Mouse (Mus musculus) gastrocnemius, postnatal 10 days (tissue): ENCODE measurements around the gene Gm20532. TPM values are rescaled to one million over a fixed set of nuclear protein-coding genes. Genes with fewer than 3 reads are reported as not detected.

ENCODE experiments used
- DNase-seq: peaks from one replicate; pipeline ENCODE4 v3.0.0; 2021; ENCODE audit warnings: mixed read lengths
- long read RNA-seq, 2 experiments: library from polyadenylated mRNA; stranded (forward); transcript quantifications; one replicate each; pipeline ENCODE4 v2.0.0; 2021
- total RNA-seq, 2 experiments: library from RNA; stranded (reverse); gene quantifications; 2 replicates each; pipeline ENCODE4 v1.2.3; 2021

Gm20532 gene
- under 1 TPM in 1 of 2 experiments, not detected in 1; 0.40 TPM for total RNA-seq
- long read RNA-seq, experiment 1 = 0 reads
- long read RNA-seq, experiment 2 = 0 reads

- peak; percentile 76 for DNase-seq
These were observed at the start of gene Gm20532 for GRCm38 (mm10) chr2:26586294-26587043. Gm20532 (plus strand) TSS chr2:26586639.

- DNase-seq = no peak
These were observed 46.9 kb upstream of the Gm20532 start for GRCm38 (mm10) chr2:26539516-26539915.

DNA sequence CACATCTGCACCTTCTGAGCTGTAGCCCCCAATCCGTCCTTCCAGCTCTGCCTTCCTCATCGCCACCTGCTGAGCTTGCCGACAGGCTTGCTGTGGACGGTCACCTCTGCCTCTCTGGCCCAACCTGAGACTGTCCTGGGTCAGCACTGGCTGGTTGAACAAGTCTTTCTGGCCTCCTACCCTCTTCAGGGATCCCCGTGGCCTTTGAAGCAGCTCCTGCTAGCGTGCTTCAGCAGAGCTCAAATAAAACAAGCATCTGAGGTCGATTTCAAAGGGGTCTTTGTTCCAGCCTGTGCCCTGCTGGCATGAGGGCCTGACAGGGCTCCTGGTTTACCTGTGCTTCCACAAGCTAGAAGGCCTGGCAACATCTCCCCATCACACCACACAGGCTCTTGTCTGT is 45.7 kb upstream of the Gm20532 start:
- DNase-seq = no peak

GRCm38 (mm10) chr2:26541258-26541910 is 45.1 kb upstream of the Gm20532 start:
- DNase-seq = no peak

- no peak for DNase-seq
These were observed 43.3 kb upstream of the Gm20532 start for GRCm38 (mm10) chr2:26543155-26543554.

GRCm38 (mm10) chr2:26543768-26544167 is 42.7 kb upstream of the Gm20532 start:
- DNase-seq = no peak

- DNase-seq = no peak
These were observed 42.2 kb upstream of the Gm20532 start for GRCm38 (mm10) chr2:26544265-26544664.

- DNase-seq = no peak
These were observed 39.0 kb upstream of the Gm20532 start for GRCm38 (mm10) chr2:26547481-26547880.

DNA sequence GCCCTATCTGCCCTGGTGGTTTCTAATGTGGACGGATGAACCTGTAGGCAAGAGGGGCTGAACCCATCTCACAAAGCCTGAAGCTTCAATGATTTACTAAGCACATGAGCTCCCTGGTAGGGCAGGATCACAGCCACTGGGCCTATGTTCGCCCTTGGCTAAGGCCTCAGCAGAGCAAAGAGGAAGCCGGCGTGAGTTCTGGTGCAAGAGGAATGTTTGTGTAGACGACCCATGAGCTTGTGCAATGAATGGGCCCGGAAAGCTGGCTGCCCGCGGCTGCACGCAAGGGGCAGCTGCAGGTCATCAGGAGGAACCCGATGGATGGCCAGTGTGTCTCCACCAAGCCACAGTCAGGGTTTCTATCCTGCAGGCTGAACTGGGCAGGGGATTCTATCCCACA is 36.6 kb upstream of the Gm20532 start:
- no peak for DNase-seq

DNA sequence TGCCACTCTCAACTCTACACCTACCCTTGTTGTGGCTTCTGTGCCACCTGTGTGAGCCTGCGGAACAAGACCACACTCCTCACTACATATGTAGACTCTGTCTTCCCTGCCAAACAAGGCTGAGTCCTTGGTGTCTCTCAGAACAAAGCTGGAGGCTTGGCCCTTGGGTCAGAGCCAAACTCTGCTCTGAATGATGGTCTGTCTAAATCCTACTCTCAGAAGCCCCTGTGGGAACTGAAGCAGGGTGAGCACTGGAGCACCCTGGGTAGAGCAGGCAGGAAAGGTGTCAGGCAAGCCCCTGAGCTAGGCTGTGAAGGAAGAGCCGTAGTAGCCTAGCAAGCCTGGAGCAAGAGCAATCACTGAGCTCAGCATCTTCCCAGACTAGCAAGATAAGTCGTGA is 36.2 kb upstream of the Gm20532 start:
- DNase-seq = no peak

DNA sequence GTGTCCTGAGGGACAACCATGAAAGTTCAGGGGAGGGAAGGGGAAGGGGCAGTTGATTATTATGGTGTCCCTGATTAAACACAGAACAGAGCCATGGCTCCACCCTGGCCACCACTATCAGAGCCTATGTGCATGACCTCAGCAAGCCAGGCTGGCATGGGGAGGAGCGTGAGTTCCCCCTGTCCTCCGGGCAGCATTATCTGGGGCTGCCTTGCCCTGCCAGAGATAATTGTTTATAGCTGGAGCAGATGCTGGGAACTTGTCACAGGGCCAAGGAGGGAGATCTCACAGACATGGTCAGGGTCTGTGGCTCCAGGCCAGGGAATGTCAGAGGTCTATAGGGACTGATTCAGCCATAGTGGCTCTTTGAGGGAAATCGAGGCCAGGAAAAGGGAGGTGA is 35.7 kb upstream of the Gm20532 start:
- DNase-seq = no peak

DNA sequence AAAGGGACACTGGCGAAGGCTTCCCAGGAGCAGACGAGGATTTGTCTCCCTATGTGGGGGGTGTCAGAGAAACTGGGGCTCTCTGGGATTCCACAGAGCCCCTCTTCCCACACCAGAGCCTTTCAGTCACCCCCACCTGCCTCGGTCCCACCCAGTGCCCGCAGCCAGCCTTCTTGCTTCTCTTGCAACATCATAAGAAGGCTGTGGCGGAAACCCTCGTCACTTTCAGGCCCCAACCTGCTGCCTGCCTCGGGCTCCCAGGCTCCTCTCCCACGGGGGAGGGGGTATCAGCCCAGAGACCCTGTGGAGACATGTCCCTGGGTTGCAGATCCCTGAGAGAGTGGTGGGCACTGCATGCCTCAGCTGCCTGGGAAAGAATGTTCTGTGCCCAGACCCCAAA is 35.0 kb upstream of the Gm20532 start:
- no peak for DNase-seq

GRCm38 (mm10) chr2:26552066-26552465 is 34.4 kb upstream of the Gm20532 start:
- DNase-seq = no peak

DNA sequence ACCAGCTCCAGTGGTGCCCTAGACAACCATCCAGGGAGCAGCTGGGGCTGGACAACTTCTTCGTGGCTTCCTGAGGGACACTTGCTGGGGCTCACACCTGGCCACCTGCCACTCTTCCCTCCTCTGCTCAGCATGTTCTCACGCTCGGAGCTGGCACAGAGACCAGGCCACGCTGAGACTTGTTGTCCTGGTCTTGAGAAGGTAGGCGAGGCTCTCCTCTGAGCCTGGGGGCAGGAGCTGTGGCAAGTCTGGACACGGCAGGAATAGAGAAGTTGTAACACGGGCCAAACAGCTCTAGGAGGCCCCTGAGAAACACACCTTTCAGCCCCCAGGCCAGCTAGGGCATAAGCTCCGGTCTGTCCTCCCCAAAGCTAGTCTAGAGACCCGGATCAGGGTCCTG is 32.5 kb upstream of the Gm20532 start:
- DNase-seq = no peak

DNA sequence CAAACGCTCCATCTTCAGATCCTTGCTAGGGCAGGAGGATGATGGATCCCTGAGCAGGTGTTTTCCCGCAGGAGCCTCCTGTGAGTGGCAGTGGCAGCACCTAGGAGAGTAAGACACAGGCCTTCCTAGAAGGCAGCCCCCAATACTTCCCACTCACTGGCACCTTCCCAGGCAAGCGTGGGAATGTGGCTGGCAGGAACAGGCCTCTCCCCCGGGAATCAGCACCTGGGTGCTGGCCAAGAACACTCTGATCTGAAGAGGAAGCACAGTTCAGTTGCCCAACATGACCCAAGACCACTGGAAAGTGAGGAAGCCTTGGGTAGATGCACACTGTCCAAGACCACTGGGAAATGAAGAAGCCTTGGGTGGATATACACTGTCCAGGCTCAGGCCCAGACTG is 31.4 kb upstream of the Gm20532 start:
- DNase-seq = peak; percentile 48

DNA sequence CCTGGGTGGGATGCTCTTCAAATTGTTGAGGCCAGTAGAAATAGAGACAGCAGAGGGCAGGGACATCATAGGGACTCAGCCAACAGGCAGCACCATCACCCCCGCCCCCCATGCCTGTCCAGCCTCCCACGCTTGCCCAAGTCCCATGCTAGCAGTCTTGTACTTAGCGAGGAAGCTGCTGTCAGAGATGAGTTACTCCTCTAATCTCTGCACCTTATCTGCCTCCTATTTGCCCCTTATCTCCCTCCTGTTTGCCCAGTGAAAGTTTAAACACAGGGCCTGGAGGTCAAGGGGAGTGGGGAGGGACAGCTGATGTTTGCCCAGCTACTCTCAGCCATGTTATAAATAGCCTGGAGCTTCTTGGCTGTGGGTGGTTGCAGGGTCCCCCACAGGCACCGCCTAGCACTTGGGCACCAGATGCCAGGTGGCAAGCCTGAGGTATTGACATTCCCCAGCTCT is 29.9 kb upstream of the Gm20532 start:
- no peak for DNase-seq

GRCm38 (mm10) chr2:26560506-26560905 is 25.9 kb upstream of the Gm20532 start:
- DNase-seq = no peak

- DNase-seq = no peak
These were observed 25.0 kb upstream of the Gm20532 start for GRCm38 (mm10) chr2:26561351-26562016.

DNA sequence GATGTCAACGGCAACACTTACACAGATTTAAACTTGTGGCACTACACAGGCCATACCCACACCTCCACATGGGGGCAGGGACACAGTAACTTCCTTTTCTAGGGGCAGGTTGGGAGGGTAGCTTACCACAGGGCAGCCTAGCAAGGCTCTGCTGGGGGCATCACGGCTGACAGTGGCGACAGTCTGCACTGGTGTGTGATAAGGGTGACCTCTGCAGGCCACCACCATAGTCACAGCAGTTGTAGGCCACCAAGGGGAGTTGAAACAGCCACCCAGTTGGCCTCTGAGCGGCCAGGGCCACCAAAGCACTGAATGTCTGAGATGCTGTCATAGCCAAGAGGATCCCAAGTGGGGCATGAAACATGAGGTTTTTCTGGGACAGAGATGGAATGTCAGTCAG is 20.2 kb upstream of the Gm20532 start:
- DNase-seq = no peak

DNA sequence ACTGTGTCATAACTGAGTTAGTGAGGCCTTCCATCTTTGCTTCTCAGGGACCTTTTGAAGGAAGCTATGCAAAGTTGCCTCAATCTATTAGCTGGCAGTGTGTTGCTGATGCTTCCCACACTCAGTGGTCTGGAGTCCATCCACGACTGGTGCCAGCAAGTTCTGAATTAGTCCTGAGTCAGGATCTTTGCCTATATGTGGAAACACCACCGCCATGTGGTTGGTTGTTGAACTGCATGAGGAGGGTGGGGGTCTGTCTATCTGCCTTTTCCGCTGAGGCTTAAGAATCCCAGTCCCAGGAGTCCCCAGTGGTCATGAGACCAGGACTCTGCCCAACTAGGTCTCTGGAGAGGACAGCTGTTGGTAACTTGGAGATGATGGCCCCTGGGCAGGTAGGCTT is 16.4 kb upstream of the Gm20532 start:
- DNase-seq = peak; percentile 64

DNA sequence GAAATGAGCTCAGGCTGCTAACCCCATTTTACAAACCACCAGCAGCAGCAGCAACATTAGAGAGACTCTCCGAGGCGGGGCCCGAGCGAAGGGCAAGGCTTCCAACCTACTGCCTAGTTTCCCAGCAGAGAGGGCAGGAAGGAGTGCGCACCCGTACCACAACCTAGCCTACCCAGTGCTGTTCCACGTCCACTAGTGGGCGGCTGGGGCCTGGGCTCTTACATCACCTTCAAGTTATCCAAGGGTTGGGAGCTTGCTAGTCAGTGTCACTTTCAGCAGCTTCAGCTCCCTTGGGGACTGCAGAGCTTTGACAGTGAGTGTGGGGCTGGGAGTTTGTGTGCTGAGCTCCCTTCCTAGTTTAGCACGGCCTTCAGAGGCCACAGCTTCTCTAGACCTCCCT is 15.0 kb upstream of the Gm20532 start:
- no peak for DNase-seq

DNA sequence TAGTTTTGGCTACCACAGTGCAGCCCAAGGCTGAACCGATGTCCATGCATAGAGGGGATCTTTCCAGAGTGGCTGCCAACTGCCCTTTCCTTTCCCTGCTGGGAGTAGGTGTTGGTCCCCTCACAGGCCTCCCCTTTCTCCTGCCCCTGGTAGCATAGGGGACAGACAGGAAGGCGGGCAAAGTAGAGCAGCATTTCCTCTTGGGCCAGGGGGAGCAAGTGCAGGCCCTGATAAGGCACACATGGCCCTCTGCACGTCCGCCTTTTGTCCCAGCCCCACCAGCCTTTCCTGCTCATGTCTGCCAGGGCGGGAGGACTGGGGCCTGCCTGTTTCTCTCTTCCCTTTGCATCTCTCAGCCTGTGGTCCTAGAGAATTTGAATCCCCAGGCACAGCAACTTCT is 14.6 kb upstream of the Gm20532 start:
- no peak for DNase-seq

DNA sequence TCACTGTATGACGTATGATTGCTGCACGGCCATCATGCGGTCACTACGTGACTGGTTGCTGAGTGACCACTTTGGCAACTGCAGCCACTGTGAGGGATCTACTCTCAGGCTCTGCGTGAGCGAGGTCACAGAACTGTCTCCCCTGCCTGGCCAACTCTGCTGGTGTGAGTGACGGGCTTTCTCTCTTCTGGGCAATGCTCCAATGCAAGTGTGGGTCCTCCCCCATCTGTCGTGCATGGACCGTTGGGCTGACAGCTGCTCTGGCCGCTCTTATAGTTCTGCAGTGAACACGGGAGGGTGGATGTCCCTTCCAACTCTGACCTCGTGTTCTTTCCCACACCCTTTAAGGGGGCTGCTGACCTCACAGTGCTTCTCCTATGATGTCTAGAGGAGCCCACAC is 13.0 kb upstream of the Gm20532 start:
- DNase-seq = peak; percentile 48
